Mouse (Mus musculus) midbrain, embryonic 15.5 days (tissue): ENCODE measurements around the gene Wwox. TPM values are rescaled to one million over a fixed set of nuclear protein-coding genes. Genes with fewer than 3 reads are reported as not detected.

ENCODE experiments used
- ATAC-seq: fragments of 200-750 bp; cut with Nextera tagmentation; replicated peaks from 2 replicates; pipeline ENCODE4 v1.8.0; 2017; ENCODE audit warnings: moderate TSS enrichment
- H3K27ac ChIP-seq: fragments of 300-500 bp; sonication (generic); 2 replicates; pipeline ENCODE4 v1.5.1; 2015; ENCODE audit warnings: mild to moderate bottlenecking, inconsistent platforms
- H3K27me3 ChIP-seq: fragments of 300-500 bp; sonication (generic); replicated peaks from 2 replicates; pipeline ENCODE4 v1.6.1; 2015; ENCODE audit warnings: inconsistent platforms
- H3K36me3 ChIP-seq: fragments of 300-500 bp; sonication (generic); replicated peaks from 2 replicates; pipeline ENCODE4 v1.6.1; 2015; ENCODE audit warnings: inconsistent platforms
- H3K4me1 ChIP-seq: fragments of 300-500 bp; sonication (generic); 2 replicates; pipeline ENCODE4 v1.6.1; 2015; ENCODE audit warnings: inconsistent platforms
- H3K4me2 ChIP-seq: fragments of 300-500 bp; sonication (generic); 2 replicates; pipeline ENCODE4 v1.6.1; 2015; ENCODE audit warnings: inconsistent platforms, mild to moderate bottlenecking, moderate library complexity
- H3K4me3 ChIP-seq: fragments of 300-500 bp; sonication (generic); 2 replicates; pipeline ENCODE4 v1.5.1; 2015; ENCODE audit warnings: mild to moderate bottlenecking, inconsistent platforms
- H3K9ac ChIP-seq: fragments of 300-500 bp; sonication (generic); 2 replicates; pipeline ENCODE4 v1.6.1; 2015; ENCODE audit warnings: mild to moderate bottlenecking, inconsistent platforms
- H3K9me3 ChIP-seq: fragments of 300-500 bp; sonication (generic); 2 replicates; pipeline ENCODE4 v1.6.1; 2016; ENCODE audit warnings: inconsistent platforms
- whole genome bisulfite sequencing: fragments of 180-500 bp; shearing (Covaris S2); methylation state at CpG from one replicate; pipeline ENCODE4 v1.1.7; 2015; ENCODE audit warnings: mixed read lengths; 5-methylcytosine and 5-hydroxymethylcytosine counted together
- polyA plus RNA-seq: library from polyadenylated mRNA; unstranded; fragments of >200 nt; fragmentation: Nextera tagmentation; extraction: Ambion mirVana; gene quantifications from 2 replicates; pipeline ENCODE4 v1.2.1, GENCODE M21; 2015

The Wwox gene
- polyA plus RNA-seq, 1 experiment from 2014 or later = 13.2 TPM

DNA sequence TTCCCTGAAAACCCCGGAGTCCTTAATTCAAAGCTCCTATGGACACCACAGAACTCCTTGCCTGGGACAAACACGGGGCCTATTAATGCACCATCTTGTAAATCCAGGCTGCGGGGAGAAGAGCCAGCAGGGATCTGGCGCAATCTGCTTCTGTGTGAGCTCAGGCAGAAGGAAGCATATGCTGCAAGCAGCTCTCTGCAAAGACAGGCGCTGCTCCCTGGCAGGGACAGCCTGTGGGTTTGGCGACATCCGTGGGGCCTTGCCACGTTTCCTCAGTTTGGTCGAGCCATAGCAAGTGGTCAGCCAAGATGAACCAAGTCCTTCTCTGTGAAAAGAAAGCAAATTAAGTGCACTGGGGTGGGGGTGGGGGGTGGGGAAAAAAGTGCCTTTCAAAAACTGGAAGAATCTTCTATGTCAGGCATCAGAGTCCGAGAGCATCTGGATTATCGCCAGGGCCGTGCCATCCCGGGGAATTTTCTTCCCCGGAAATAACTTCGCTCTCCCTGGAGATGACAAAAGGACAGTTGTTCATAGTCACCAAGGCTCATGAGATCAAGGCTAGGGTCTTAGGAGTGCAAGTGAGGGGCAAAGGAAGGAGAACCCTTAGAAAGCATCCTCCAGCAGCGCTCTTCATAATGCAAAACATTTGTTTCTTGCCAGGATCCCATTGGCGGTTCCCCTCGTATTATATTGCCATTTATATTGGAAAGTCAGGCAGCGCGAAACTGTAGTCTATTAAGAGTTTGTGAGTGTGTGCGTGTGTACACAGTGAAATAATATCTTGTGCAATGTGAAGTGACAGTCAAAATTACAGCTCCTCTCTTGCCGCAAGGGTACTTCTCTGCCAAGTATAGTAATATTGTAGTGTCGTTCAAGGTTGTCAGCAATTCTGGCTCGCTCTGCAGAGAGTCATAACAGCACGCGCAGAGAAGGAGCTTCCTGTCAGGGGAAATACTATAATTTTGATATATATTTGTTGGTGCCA lies 152.1 kb downstream of the Wwox start:
- no peaks in the 10 kb centered on the region; the same call in 1 of the 2 replicates for H3K27me3 ChIP-seq
- no peak overlapping the region for H3K9ac ChIP-seq
- H3K9me3 ChIP-seq = no peaks in the 10 kb centered on the region
- H3K4me2 ChIP-seq = peak overlapping the region; percentile 22
- WGBS = 29% methylated on average over 26 of the region's 26 CpGs
- peak; percentile 75; the same call in 1 of the 2 replicates for ATAC-seq
- H3K36me3 ChIP-seq = no peaks in the 10 kb centered on the region
- H3K4me3 ChIP-seq = no peak overlapping the region
- peaks cover 26% of the 10 kb centered on the region for H3K4me1 ChIP-seq
- H3K27ac ChIP-seq = peak overlapping the region; percentile 23

DNA sequence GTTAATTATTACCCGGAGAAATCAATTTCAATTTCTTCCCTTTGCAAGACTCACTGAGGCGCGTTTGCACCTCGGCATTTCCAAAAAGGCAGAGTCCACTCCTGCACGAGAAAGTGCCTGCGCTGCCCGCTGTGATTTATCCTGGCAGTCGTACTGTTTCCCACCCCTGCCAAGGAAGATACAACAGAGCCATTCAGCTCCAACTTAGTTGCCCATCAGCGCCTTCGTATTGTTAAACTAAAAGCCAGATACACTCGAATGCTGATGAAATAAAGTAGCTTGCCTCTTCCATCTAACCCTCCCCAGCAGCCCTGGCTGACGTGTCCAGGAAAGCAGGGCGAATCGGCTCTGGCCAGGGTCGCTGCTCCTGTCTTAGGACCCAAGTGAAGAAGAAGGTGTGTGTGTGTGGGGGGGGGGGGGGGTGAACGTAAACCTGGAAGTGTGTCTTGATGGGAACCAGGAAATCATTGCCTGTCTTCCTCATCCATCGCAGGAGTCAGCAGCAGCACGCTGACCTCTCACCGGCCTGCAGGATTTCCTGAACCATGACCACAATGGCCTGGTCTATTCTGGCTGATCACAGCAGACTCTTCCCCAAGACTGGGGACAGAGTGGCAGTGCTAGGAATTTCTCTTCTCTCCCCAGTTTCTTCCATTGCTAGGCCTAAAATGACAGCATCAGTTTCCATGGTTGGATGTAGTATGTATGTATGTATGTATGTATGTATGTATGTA lies 154.1 kb downstream of the Wwox start:
- no peak for ATAC-seq
- Histone ChIP-seq H3K4me2 (peak overlapping the region; percentile 16), H3K36me3 (no peaks in the 10 kb centered on the region), H3K4me1 (peaks cover 26% of the 10 kb centered on the region), H3K9me3 (no peaks in the 10 kb centered on the region), H3K27me3 (peaks cover 2% of the 10 kb centered on the region; the same call in 1 of the 2 replicates), H3K4me3 (no peak overlapping the region), H3K27ac (no peak overlapping the region), H3K9ac (no peak overlapping the region)
- 18% methylated on average over 19 of the region's 19 CpGs for WGBS

- Histone ChIP-seq H3K27me3 (peaks cover 12% of the 10 kb centered on the region; the same call in 1 of the 2 replicates), H3K4me1 (peaks cover 31% of the 10 kb centered on the region), H3K4me2 (no peak overlapping the region), H3K9ac (no peak overlapping the region), H3K27ac (no peak overlapping the region), H3K36me3 (no peaks in the 10 kb centered on the region), H3K4me3 (no peak overlapping the region), H3K9me3 (no peaks in the 10 kb centered on the region)
- WGBS = 86% methylated on average over 5 of the region's 5 CpGs
- no peak for ATAC-seq
These were observed 155.4 kb downstream of the Wwox start for GRCm38 (mm10) chr8:114594811-114595210.

DNA sequence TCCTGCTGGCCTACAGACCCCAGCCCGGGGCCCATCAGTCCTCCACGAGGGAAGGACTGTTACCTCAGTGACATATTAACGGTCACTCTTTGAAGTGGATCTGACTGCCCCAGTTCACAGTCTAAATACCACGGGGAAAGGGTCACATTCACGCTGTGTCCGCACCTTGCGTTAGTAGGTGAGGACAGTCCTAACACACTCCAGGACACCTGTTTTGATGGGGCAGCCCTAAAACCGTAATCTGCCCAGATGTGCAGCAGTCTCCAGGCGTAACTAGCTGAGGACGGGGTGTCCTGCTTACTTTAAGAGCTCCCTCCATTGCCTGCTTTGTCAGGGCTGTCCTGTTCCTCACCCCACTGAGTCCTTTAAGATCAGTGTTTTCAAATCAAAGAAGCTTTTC lies 160.1 kb downstream of the Wwox start:
- Histone ChIP-seq H3K9me3 (no peaks in the 10 kb centered on the region), H3K4me3 (no peak overlapping the region), H3K36me3 (no peaks in the 10 kb centered on the region), H3K4me2 (no peak overlapping the region), H3K27me3 (peaks cover 19% of the 10 kb centered on the region), H3K4me1 (peaks cover 16% of the 10 kb centered on the region), H3K27ac (no peak overlapping the region), H3K9ac (no peak overlapping the region)
- 35% methylated on average over 10 of the region's 10 CpGs for WGBS
- no peak for ATAC-seq

- peaks cover 17% of the 10 kb centered on the region for H3K4me1 ChIP-seq
These were observed 160.7 kb downstream of the Wwox start for GRCm38 (mm10) chr8:114600196-114600595.

DNA sequence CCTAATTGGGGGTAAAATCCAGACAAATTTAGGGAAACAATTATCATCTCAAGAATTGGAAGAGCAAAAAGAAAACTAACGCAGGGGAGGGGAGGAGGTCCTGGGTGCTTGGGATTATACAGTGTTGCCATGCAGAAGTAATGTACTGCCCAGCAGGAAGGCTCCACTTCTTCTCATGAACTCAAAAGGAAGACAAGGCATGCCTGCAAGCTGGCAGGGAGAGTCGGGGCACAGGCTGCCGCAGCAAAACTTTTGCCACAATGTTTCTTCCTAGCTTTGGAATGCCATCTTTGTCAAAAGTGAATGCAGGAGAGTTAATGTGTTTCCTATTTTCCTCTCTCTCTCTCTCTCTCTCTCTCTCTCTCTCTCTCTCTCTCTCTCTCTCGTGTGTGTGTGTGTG lies 163.6 kb downstream of the Wwox start:
- 18% methylated on average over 3 of the region's 4 CpGs for WGBS

More at GRCm38 (mm10) chr8:114600196-114600595, 160.7 kb downstream of the Wwox start:
- Histone ChIP-seq H3K9me3 (no peaks in the 10 kb centered on the region), H3K4me3 (no peak overlapping the region), H3K4me2 (no peak overlapping the region), H3K9ac (no peak overlapping the region), H3K36me3 (no peaks in the 10 kb centered on the region), H3K27ac (no peak overlapping the region), H3K27me3 (peaks cover 19% of the 10 kb centered on the region)
- whole genome bisulfite sequencing = 32% methylated on average over 11 of the region's 11 CpGs
- ATAC-seq = no peak

GRCm38 (mm10) chr8:114603561-114603960 lies 164.1 kb downstream of the Wwox start:
- WGBS = 28% methylated on average over 6 of the region's 6 CpGs
- H3K4me2 ChIP-seq = no peak overlapping the region
- H3K27me3 ChIP-seq = peaks cover 17% of the 10 kb centered on the region
- no peaks in the 10 kb centered on the region for H3K9me3 ChIP-seq
- no peak for ATAC-seq
- no peak overlapping the region for H3K4me3 ChIP-seq
- H3K36me3 ChIP-seq = no peaks in the 10 kb centered on the region
- H3K9ac ChIP-seq = no peak overlapping the region
- peaks cover 17% of the 10 kb centered on the region for H3K4me1 ChIP-seq
- no peak overlapping the region for H3K27ac ChIP-seq

More for the DNA sequence above, 163.6 kb downstream of the Wwox start:
- no peak for ATAC-seq
- no peak overlapping the region for H3K27ac ChIP-seq
- H3K9ac ChIP-seq = no peak overlapping the region
- H3K4me2 ChIP-seq = no peak overlapping the region
- no peaks in the 10 kb centered on the region for H3K36me3 ChIP-seq
- H3K27me3 ChIP-seq = peaks cover 19% of the 10 kb centered on the region
- H3K4me3 ChIP-seq = no peak overlapping the region
- H3K9me3 ChIP-seq = no peaks in the 10 kb centered on the region
- peaks cover 17% of the 10 kb centered on the region for H3K4me1 ChIP-seq

- no peak for ATAC-seq
- no peak overlapping the region for H3K4me3 ChIP-seq
- H3K4me1 ChIP-seq = peaks cover 17% of the 10 kb centered on the region
- 24% methylated on average over 16 of the region's 16 CpGs for WGBS
- no peaks in the 10 kb centered on the region for H3K36me3 ChIP-seq
- peak overlapping the region; percentile 22 for H3K4me2 ChIP-seq
- H3K27ac ChIP-seq = no peak overlapping the region
- no peak overlapping the region for H3K9ac ChIP-seq
- H3K9me3 ChIP-seq = no peaks in the 10 kb centered on the region
- peaks cover 11% of the 10 kb centered on the region for H3K27me3 ChIP-seq
These were observed 164.9 kb downstream of the Wwox start for GRCm38 (mm10) chr8:114604315-114604714.

GRCm38 (mm10) chr8:114605651-114606050 lies 166.2 kb downstream of the Wwox start:
- peaks cover 5% of the 10 kb centered on the region for H3K27me3 ChIP-seq
- ATAC-seq = no peak
- H3K9me3 ChIP-seq = no peaks in the 10 kb centered on the region
- no peaks in the 10 kb centered on the region for H3K36me3 ChIP-seq
- no peak overlapping the region for H3K9ac ChIP-seq
- H3K27ac ChIP-seq = no peak overlapping the region
- 89% methylated on average over 2 of the region's 2 CpGs for WGBS
- no peak overlapping the region for H3K4me3 ChIP-seq
- H3K4me1 ChIP-seq = peaks cover 7% of the 10 kb centered on the region
- H3K4me2 ChIP-seq = no peak overlapping the region

GRCm38 (mm10) chr8:114609330-114609729 lies 169.9 kb downstream of the Wwox start:
- ATAC-seq = no peak

DNA sequence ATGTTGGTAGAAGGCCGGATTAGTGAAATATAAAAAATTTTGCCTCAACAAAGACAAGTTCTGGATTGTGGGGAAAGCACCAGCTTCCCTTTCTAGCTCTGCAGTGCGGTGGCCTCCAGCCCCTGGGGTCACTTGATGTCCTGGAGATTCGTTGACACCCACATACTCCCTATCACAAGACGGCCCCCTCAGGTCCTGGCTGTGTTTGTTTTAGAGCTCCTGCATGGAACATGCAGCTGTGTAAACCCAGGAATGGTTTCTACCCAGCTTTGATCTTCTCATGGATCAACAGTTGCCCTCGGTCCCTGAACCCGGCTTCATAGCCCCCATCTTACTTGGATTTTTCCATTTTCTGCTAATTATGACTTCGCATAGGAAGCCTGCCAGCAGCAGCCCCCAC lies 171.6 kb downstream of the Wwox start:
- 75% methylated on average over 7 of the region's 7 CpGs for WGBS
- Histone ChIP-seq H3K27ac (no peak overlapping the region), H3K4me3 (no peak overlapping the region), H3K4me2 (no peak overlapping the region), H3K4me1 (no peaks in the 10 kb centered on the region), H3K9ac (no peak overlapping the region), H3K27me3 (no peaks in the 10 kb centered on the region), H3K36me3 (no peaks in the 10 kb centered on the region), H3K9me3 (no peaks in the 10 kb centered on the region)
- no peak for ATAC-seq

More at GRCm38 (mm10) chr8:114609330-114609729, 169.9 kb downstream of the Wwox start:
- no peak overlapping the region for H3K27ac ChIP-seq
- H3K36me3 ChIP-seq = no peaks in the 10 kb centered on the region
- peaks cover 3% of the 10 kb centered on the region for H3K4me1 ChIP-seq
- no peak overlapping the region for H3K4me3 ChIP-seq
- no peak overlapping the region for H3K4me2 ChIP-seq
- no peak overlapping the region for H3K9ac ChIP-seq
- H3K9me3 ChIP-seq = no peaks in the 10 kb centered on the region
- WGBS = 92% methylated on average over 5 of the region's 5 CpGs
- 0 out of 2 replicates have a peak, but pooled peaks cover 1% of the 10 kb centered on the region for H3K27me3 ChIP-seq

- H3K36me3 ChIP-seq = no peaks in the 10 kb centered on the region
- H3K4me3 ChIP-seq = no peak overlapping the region
- H3K27me3 ChIP-seq = no peaks in the 10 kb centered on the region
- no peak overlapping the region for H3K9ac ChIP-seq
- WGBS = 90% methylated on average over 3 of the region's 3 CpGs
- no peak overlapping the region for H3K4me2 ChIP-seq
- no peaks in the 10 kb centered on the region for H3K4me1 ChIP-seq
- H3K9me3 ChIP-seq = no peaks in the 10 kb centered on the region
- H3K27ac ChIP-seq = no peak overlapping the region
- ATAC-seq = no peak
These were observed 172.6 kb downstream of the Wwox start for GRCm38 (mm10) chr8:114612091-114612490.
